Mouse (Mus musculus) 416B (cell line): ENCODE data around the gene Dync2h1.
"Not testable (repeated sequence)": the region's sequence is repeated elsewhere in the genome, so short reads cannot be mapped to it uniquely, and the experiment has no call there.

ENCODE experiments used
- DNase-seq: peaks from one replicate; pipeline ENCODE4 v3.0.0; 2011; ENCODE audit warnings: low read depth

Gene Dync2h1

GRCm38 (mm10) chr9:7015600-7015999 lies 168.6 kb downstream of the Dync2h1 start:
- no peak for DNase-seq

GRCm38 (mm10) chr9:7014733-7015132 lies 169.5 kb downstream of the Dync2h1 start:
- no peak for DNase-seq

- DNase-seq, result no peak
These were observed 174.5 kb downstream of the Dync2h1 start for GRCm38 (mm10) chr9:7009785-7010184.

- no peak for DNase-seq
These were observed 189.4 kb downstream of the Dync2h1 start for GRCm38 (mm10) chr9:6994865-6995264.

GRCm38 (mm10) chr9:6994275-6994674 lies 190.0 kb downstream of the Dync2h1 start:
- DNase-seq, result no peak

GRCm38 (mm10) chr9:6988893-6989685 lies 195.2 kb downstream of the Dync2h1 start:
- no peak for DNase-seq

- no peak for DNase-seq
These were observed 198.1 kb downstream of the Dync2h1 start for GRCm38 (mm10) chr9:6986161-6986560.

GRCm38 (mm10) chr9:6969171-6969570 lies 215.1 kb downstream of the Dync2h1 start:
- DNase-seq, result peak; percentile 64

GRCm38 (mm10) chr9:6965006-6965405 lies 219.2 kb downstream of the Dync2h1 start:
- no peak for DNase-seq

GRCm38 (mm10) chr9:6958311-6958710 lies 225.9 kb downstream of the Dync2h1 start:
- DNase-seq, result peak; percentile 41

GRCm38 (mm10) chr9:6927399-6928035 lies 256.7 kb downstream of the Dync2h1 start:
- no peak for DNase-seq

GRCm38 (mm10) chr9:6913471-6913870 lies 270.8 kb downstream of the Dync2h1 start:
- no peak for DNase-seq

GRCm38 (mm10) chr9:6910537-6910936 lies 273.7 kb downstream of the Dync2h1 start:
- DNase-seq, result not testable (repeated sequence)

- no peak for DNase-seq
These were observed 282.6 kb downstream of the Dync2h1 start for GRCm38 (mm10) chr9:6901620-6902019.

GRCm38 (mm10) chr9:6891331-6891730 lies 292.9 kb downstream of the Dync2h1 start:
- no peak for DNase-seq

GRCm38 (mm10) chr9:6881187-6881984 lies 302.9 kb downstream of the Dync2h1 start:
- no peak for DNase-seq
